Mouse (Mus musculus): ENCODE measurements at regions not wholly inside any gene's neighbourhood (a gene's known extent, or its start where the extent isn't known, plus 50 kb on each side); places are given as distances from the start of the nearest gene placed in this dataset.

- TF ChIP-seq CTCF (IDR thresholded peaks at IDR 0.05; ENCODE audit: low read depth, low read length) = no peak
- no peak for TF ChIP-seq EP300 (IDR thresholded peaks at IDR 0.05; ENCODE audit: insufficient read depth, low read depth, low read length)
These were observed 206.1 kb downstream of the Rergl start for GRCm38 (mm10) chr6:139295701-139296100.
